Mouse (Mus musculus) CD8-positive naive resting alpha-beta T cell, adult 57 days (primary cell): Measurements from ENCODE around the gene Aqp5. TPM values are rescaled to one million over a fixed set of nuclear protein-coding genes. Genes with fewer than 3 reads are reported as not detected.

Source experiments
- total RNA-seq: library from RNA; stranded (reverse); gene quantifications from one replicate; pipeline ENCODE4 v1.2.4, GENCODE M21; 2023

Gene Aqp5
- not detected for total RNA-seq

DNA sequence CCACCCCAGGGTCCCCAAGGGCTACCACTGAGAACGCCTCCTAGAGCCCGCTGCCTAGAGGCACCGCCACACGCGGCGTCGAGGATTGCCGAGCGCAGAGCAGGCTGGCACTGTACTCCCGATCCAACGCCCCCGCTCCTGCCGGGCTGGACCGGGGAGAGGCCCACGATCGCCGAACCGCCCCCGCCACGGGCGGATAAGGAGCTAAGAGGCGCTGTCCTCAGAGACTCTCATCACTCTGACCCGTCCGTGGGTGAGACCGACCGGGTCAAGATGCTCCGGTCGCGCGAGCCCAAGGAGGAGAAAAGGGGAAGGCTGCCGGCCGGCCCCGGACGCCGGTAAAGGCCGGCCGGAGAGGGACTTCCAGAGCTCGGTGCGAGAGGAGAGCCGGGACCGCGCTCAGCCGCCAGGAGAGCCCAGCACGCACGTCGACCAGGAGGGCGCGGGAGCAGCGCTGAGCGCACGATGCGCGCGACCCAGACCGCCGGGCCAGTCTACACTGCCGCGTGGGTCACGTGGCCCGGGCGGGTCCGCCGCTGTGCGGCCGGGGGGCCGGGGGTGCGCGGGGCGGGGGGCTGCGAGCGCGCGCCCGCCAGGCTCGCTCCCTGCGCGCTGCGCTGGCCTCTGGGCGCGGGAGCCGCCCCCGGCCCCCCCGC lies at the start of gene Aqp5:
Gene Aqp5 (plus strand): TSS at position 354 of the 656 bp plus-strand sequence.

DNA sequence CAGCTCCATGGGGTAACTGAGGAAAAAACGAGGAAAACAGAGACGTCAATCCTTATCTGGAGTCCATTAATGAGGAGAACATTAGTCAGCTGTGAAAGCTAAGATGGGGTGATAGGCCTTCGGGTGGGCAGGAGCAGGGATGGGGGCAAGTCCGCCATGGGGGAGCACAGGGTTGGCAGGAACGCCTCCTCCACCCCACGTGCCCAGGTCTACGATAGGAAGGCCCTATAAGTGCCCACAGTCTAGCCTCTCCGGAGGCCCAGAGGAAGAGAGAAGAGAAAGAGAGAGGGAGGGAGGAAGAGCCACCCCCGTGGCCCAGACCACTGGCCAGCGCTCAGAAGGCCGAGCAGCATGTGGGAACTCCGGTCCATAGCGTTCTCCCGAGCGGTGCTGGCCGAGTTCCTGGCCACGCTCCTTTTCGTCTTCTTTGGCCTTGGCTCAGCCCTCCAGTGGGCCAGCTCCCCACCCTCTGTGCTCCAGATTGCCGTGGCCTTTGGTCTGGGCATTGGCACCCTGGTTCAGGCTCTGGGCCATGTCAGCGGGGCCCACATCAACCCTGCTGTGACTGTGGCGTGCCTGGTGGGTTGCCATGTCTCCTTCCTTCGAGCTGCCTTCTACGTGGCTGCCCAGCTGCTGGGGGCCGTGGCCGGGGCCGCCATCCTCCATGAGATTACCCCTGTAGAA lies 11.6 kb upstream of the Aqp5 start, which contains the start of gene Aqp2:
Gene Aqp2 (plus strand): TSS at position 254 of the 684 bp plus-strand sequence.

DNA sequence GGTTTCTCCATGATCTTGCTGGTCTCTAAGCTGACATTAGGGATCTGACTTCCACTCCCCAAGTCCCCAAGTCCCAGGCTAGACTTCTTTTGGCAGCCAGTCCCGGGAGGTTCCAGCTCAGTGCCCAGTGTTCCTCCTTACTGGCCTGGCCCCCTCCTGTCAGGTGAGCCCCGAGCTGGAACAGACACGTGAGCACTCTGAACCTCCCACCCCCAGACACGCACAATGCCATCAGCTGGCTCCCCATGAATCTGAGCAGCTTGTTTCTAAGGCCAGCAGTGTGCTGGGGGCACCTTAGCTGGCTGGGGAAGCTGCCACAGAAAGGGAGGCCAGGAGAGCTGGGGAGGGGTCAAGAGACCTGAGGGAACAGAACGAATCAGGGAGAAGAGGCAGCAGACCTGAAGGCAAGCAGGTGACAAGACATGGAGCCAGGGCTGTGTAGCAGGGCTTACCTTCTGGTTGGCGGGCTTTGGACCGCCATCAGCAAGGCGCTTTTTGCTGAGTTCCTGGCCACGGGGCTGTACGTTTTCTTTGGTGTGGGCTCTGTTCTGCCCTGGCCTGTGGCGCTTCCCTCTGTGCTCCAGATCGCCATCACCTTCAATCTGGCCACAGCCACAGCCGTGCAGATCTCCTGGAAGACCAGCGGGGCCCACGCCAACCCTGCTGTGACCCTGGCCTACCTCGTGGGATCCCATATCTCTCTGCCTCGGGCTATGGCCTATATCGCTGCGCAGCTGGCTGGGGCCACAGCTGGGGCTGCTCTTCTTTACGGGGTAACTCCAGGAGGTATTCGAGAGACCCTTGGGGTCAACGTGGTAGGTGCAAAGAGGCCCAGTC lies 10.6 kb downstream of the Aqp5 start, which contains the start of gene Aqp6:
Gene Aqp6 (plus strand): TSS at position 415 of the 837 bp plus-strand sequence.

Other genes starting within 250 kb of the Aqp5 start
- 39.3 TPM for gene Fmnl3, start 220.3 kb upstream of the Aqp5 start, total RNA-seq
- gene Tmbim6, start 197.9 kb upstream of the Aqp5 start, total RNA-seq = 359 TPM
- gene Nckap5l, start 133.0 kb upstream of the Aqp5 start, total RNA-seq = 46.4 TPM
- gene Bcdin3d, start 116.1 kb upstream of the Aqp5 start, total RNA-seq = 6.3 TPM
- gene Faim2, start 62.6 kb upstream of the Aqp5 start, total RNA-seq = not detected
- not detected for gene Aqp2, start 11.7 kb upstream of the Aqp5 start, total RNA-seq
- not detected for gene Aqp6, start 10.6 kb downstream of the Aqp5 start, total RNA-seq
- 64.1 TPM for gene Racgap1, start 60.9 kb downstream of the Aqp5 start, total RNA-seq
- gene Asic1, start 79.6 kb downstream of the Aqp5 start, total RNA-seq = 0.31 TPM
- gene Smarcd1, start 111.3 kb downstream of the Aqp5 start, total RNA-seq = 45.3 TPM
- 4.8 TPM for gene Gm17349, start 114.7 kb downstream of the Aqp5 start, total RNA-seq
- 0.52 TPM for gene Gpd1, start 126.7 kb downstream of the Aqp5 start, total RNA-seq
- gene Cox14, start 134.8 kb downstream of the Aqp5 start, total RNA-seq = 51.3 TPM
- gene Cers5, start 182.1 kb downstream of the Aqp5 start, total RNA-seq = 54.6 TPM